Mouse (Mus musculus) ES-CJ7 (cell line): Measurements from ENCODE around the gene Txndc11.

Source experiments
- DNase-seq: peaks from one replicate; pipeline ENCODE4 v3.0.0; 2011; ENCODE audit warnings: low read depth, low spot score

Gene Txndc11

DNA sequence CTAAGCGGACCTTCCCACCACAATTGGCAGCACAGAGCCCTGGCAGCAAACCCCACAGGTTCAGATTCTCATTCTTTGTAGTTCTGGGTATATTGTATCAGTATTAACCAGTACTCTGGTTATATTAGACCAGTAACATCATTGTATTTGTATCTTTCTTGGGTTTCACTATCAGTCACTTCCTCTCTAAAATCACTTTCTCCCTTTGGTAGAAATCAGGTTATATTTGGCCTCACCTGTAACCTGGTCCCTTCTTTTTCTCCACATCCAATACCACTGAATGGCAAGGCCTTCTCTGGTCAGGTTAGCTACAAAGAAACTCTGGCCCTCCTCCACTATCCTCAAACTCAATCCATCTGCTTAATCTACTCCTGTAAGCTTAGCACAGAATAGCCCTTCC, 29.5 kb downstream of the Txndc11 start:
- no peak for DNase-seq

DNA sequence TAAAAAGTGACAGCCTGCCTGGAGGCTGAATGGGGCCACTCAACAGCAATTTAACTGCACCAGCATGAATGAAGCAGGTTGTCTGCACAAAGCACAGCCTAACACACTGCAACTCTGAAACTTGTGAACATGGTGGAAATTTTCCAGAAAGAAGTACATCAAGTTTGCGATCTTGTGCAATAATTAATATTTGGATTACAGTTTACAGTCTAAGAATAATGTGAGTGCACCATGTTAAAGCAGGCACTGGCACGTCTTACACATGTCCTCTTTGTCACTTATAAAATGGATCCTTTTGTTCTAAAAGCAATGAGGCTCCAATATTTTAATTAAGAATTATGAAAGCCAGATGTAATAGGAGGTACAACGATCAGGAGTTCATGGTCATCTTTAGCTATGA, 37.1 kb downstream of the Txndc11 start:
- DNase-seq = no peak

DNA sequence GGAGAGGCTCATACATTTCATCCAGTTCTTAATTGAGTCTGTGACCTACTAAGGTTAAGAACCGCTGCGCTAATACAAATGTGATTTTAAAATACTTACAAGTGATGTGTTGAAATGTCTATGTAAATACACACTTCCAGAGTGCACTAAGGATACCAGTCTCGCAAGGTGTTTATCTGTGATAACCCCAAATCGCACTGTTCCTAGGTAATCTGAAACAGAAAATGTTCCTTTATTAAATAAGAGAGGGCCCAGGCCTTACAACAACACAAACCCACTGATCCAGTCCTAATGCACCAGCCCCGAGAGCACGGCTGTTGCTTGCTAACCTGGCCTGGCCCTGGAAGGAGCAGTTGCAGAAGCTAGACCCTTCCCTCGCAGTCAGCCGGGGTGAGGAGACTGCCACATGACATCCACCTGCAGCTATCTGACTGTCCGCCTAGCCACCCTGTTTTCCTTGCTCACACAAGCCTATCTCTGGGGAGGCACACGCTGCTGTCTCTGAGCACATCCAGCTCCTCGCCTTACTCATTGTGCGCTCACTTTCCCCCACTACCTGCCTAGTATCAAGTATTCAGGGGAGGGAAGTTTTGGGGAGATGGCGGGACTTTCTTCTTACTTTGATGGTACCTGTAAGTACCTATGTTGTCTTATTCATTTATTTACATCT, 40.6 kb downstream of the Txndc11 start:
- no peak for DNase-seq

DNA sequence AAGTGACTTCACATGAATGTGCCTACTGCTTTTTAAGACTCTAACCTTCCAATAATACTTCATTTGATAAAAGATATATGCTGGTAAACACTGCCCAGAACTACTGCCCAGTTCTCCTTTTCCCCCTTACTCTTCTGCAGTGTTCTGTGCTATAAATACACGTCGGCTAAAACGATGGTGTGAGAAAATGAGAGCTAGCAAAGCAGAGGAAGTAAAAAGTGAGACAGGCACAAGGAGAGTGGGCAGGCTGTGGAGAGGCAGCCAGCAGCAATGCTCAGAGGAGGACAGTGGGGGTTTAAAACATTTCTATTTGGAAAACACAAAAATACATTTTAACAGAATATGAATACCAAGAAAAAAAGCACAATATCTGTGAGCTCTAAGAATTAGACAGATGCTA, 41.9 kb downstream of the Txndc11 start:
- DNase-seq = no peak

DNA sequence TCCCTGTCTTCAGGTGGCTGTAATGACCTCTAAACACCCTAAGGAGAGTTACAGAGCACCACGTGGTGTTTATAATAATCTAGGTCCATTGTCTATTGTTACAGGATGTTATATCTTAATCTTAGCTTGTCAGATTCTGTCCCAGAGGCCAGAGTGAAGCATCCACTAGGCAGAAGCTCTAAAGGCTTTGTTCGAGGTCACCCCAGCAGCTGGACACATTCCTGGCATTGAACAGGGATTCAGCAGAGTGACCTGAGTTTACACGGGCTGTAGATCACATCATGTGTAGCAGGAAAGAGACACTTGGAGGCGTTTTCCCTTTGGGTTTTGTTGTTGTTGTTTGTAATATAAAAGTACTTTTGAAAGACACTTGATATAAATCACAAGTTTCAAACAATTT, 42.4 kb downstream of the Txndc11 start:
- DNase-seq = no peak

DNA sequence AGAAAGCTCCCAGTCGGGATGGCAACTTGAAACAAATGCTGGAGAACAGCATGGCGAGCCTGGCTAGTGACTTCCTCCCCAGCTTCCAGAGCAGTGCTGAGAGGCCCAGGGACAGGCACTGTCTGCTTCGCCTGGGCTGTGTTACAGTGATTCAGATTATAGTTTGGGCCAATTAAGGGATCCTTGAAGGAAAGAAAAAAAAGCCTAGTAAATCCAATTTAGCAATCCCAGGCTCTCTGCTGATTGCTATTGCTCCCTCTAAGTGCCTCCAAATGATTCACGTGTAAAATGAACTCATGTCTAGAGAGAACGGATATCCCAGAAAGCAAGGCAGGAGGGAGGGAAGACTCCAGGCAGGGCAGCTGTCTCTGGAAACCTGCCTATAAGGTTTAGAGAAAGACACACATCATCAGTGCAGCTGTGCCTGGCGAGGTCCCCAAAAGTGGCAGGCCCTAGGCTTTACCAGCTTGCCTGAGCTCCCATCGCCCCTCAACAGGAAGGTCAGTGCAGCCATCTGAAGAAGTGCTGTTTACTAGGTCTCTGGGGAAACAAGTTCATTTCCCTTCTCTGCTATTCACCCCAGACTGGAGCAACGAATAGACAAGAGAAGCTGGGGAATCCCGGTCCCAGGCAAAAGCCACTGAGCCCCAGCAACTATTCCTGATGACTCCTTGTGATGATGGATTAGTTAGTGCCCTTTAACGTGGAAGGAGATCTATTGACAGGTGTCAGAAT, 43.4 kb downstream of the Txndc11 start:
- no peak for DNase-seq

DNA sequence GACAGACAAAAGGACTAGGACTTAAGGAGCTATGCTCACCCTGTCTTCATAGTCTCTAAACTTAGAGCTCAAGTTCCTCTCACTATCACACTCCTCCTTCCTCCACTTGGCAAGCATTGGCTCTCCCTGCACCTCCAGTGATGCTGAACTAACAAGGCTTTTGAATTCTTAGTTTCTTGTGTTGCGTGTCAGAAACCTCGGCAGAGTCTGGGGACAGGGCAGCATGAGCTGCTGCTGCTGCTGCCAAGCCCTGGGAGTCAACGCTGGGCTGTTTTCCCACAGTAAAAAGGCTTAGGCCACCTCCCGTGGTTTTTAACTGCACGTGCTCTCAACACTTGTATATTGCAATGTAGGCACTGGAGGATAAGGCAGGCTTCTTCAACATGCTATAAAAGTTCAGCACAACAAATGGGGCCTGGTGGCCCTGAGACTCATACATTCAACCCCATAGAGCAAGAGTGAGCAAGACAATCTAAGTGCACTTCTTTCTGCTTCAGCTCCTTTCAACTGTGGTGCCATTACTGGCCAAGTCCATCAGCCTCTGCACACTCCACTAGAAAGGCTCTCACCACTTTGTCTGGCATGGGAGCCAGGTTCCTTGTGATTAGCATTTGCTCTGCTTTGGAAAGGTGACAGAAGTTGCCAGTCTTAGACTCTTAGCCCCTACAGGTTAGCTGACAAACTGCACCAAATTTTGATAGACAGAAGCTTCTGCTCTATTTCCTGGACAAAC, 47.4 kb downstream of the Txndc11 start:
- DNase-seq = no peak

DNA sequence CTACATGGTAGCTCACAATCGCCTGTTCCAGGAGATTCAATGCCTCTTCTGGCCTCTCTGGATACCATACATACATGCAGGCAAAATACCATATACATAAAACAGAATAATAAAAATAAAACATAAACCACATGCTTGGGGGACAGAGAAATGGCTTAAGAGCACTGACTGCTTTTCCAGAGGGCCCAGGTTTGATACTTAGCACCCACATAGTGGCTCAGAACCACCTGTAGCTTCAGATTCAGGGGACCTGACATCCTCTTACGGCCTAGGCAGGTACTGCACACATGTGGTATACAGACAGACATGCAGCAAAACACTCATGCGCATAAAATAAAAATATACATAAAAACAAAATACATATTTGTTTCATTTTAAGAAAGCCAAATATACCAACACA, 48.2 kb downstream of the Txndc11 start:
- DNase-seq = no peak

DNA sequence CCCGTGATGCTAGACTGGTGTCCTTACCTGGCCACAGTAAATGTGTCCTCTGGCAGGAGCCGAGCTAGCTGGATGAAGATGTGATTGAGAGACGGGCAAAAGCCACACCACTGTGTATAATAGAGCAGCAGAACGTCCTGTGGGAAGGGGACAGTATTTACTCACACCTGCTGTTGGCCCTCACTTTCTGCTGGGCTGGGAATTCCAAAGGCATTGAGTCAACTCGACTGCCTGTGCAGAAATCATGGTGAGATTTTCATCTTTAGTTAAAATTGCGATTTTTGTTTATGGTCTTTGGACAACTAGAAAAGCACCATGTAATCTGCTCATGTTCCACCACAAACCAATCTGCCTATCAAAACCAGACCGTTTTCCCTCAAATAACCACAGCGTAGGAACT, 50.3 kb downstream of the Txndc11 start:
- no peak for DNase-seq

DNA sequence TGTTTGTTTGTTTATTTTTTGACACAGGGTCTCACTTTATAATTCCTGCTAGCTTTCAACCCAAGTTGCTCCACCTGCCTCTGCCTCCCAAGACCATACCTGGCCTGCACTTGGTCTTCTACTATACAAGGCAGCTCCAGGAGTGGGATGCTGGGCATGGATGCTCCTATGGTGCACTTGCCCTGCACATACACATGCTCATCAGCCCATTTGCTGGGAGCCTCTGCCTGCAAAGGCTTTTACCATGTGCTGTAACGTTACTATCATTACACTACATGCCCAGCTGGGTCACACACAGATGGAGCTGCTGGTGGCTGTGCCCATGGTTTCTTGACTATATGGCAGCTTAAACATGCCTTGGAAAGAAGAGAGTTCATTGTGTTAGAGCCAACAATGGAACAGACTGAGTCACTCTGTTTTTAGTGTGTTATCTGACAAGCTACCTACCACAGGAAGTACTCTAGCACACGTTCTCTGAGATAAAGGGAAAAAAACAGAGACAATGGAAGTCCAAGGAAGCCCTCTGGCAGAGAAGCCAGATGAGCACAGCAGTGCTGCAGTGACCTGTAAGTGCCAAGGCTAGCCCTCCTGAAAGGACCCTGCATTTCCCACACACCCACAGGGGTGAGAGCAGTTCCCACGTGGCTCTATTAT, 56.1 kb downstream of the Txndc11 start:
- DNase-seq = no peak

DNA sequence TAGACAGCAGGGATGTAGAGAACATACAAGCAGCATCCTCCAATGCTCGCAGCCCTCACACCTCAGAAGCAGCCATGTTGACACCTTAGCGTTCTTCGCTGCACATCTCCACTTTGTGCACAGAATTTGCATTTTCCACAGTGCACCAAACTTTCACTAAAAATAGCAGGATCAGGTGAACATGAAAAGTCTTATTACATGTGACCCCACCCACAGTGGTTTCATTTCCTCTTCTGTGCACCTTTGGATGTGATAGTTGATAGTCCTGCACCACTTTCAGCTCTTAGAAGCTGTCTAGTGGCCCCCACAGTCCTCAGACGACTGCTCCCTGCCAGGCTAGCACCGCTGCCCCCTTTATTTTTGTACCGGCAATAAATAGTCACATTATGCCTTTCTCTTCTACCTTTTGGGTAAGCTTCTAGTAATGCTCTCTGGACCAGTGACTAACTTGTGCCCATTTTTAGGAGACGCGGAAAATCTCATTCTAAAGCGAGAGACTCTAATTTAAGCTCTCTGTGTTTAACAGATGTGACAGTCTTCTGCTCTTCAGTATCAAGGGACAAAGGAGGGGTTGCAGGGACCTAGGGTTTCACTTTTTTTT, 56.7 kb downstream of the Txndc11 start:
- no peak for DNase-seq

DNA sequence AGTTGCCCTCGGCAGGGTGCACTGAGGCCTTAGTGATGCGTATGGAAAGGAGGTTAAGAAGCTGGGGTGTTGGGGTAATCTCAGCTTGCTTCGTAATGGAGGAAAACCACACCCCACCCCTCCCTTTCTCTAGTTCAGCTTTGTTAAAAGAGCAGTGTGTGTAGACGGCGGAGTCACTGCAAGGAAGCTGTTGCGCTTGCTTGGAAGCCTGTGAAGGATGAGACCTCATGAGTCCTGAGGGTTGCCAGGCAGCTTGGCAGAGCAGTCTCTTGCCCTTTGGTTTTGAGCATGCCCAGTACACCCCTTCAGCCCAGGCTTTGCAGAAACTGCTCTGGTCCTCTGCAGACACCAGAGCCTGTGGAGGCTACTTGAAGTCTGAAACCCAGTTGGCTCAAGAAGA, 61.4 kb downstream of the Txndc11 start:
- DNase-seq = peak; percentile 11

DNA sequence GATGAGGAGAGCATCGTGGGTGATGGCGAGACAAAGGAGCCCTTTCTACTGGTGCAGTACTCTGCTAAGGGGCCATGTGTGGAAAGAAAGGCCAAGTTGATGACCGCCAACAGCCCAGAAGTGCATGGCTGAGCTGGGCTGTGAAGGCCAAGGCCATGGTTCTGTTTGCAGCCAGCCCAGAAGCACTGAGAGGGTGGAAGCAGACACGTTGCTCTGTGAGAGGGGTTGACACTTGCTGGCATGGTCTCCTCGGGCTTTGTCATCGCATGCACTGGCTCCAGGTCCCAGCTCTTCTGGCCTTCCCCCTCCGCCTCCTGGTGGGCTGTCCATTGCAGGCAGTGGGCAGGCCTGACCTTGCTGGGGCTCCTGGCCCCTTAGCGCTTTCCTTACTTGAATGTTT, 62.0 kb downstream of the Txndc11 start:
- DNase-seq = no peak

DNA sequence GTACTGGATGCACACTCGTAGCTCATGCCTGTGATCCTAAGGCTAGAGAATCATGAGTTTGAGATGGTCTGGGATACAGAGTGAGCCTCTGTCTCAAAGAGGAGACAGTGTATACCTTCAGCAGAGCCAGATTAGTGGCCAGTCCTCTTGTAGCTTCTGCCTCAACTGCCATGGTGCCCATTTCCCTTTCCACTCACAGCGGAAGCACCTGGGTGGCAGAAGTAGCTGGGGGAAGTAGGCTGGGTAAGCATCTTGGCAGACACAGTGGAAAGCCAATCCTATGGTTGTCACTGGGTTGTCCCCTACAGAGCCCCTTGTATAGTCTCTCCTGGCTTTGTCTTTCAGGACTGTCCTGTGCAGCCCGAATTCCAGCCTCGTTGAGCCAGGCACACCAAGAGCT, 62.6 kb downstream of the Txndc11 start:
- DNase-seq = no peak

DNA sequence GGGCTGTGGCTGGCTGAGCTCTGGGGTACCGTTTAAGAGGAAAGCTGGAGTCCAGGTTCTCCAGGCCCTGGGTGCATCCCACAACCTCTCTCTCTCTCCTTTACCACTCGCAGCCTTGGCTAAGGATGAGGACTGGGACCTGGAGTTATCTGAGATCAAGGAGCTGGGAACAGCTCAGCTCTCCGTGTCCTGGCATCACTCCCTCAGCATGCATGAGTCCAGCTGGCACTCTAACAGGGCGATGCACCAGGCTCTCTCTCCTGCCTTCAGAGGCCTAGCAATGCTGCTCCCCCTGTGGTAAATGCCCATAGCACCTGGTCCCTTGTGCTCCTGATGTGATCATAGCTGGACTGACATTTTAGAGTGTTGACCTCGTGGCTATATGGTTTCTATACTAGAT, 63.3 kb downstream of the Txndc11 start:
- no peak for DNase-seq

DNA sequence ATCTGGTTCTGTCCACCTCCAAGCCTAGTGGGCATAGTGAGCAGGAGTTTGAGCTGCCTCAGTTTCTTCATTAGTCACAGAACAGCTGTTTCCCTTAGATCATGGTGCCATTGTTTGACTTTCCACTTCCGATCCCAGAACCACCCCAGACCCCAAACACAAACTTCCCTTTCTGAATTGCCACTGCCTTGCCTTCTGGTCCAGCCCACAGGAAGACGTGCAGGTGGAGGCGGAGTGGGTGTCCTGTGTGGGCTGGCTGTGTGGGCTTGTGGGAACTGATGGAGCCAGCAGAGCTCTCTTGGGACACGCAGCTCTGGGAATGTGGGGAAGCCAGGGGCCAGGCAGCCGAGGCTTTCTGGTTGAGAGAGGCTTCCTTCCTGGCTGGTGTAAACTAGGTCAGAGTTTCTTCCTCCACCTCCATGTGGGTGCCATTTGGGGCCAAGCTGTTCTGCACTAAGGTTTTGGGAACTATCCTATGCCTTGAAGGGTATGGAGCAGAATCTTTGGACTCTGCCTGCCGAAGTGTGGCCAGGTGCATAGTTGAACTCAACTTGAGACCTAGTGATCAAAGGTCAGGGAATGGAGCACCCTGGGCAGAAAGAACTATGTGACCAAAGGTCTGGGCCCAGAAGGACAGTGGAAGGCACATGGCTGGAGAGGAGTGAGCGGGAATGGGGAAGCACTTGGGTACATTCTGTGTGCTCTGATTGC, 64.6 kb downstream of the Txndc11 start:
- no peak for DNase-seq

DNA sequence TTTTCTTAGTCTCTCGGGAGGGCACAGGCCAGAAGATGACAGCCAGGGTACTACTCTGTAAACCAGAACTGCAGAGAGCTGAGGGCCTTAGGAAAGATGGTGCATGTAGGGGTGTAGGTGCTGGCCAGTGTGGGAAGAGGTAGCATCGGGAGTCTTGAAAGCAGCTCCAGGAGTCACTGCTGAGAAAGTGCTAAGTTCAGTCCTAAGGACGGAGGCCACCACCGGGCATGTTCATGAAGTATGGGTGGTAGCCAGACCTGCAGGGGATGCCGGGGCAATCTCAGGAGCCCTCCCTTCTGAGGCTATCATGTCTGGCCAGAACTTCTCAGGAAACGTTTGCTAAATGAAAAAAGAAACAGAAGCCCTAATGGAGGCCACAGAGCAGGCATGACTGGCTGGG, 65.2 kb downstream of the Txndc11 start:
- DNase-seq = no peak

DNA sequence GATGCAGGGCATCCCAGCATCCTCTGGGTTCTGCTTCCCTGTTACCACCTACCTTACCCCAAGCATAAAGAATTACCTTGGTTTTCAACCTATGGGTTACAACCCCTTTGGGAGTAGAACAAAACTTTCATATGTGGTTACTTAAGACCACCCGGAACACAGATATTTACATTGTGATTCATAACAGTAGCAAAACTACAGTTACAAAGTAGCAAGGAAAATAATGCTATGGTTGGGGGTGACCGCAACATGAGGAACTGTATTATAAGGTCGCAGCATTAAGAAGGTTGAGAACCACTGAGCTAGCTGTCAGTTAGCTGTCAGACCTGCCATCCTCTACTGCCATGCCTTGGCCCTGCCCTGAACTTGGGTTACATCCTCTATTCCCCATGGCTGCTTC, 65.8 kb downstream of the Txndc11 start:
- DNase-seq = no peak

DNA sequence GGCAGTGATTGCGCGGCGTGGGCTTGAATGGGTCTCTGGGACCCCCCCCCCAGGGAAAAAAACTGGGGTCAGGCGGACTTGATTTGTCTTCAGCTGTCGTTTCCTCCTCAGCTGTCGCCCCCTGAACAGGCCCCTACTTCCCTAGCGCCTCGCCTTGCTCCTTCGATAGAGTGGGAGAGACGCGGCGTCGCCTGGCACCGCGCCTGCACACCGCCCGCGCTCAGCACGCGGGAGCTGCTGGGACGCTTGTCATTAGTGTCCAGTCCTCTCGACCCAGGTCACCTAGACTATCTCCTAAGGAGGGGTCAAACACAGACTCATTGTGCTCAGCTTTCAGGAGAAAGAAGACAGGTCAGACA, 67.6 kb downstream of the Txndc11 start:
- no peak for DNase-seq

DNA sequence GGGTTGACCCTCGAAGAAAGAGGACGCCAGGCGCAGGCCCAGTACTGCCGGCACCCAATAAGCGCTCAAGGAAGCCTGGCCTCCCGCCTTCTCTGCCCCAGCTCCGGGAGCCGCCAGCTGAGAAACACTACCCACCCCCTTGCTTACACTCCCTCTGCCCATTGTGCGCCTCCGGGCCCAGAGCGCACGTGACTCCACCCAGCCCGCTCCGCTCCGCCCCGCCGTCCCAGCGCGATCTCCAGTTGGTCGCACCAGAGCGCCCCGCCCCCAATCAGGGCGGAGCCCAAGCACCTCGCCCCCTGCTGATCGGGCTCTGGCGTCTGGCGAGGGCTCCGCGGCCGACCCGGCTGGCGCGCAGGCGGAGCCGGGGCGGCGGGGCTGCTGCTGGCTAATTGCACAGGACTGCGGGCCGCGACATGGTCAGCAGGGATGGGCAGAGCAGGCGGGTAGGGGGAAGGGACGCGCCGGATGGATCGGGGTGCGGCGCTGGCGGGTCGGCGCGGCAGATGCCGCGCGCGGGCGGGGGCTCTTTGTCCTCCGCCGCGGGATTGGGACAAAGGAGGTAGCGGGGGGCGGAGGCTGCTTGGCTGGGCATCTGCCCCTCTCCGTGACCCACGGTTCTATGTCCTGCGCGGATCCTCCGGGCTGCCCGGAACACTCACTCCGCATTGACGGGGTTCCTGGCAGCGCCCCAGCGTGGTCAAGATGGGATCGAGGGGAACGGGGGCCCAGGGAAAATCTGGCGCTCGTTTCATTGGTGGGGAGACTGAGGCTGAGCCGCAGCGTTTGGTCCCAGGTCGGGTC, 68.2 kb downstream of the Txndc11 start, which contains the start of gene Litaf:
Litaf (minus strand) TSS at position 129 of the 804 bp plus-strand sequence.
- DNase-seq = peak; percentile 96
